Comparison of ENCODE assay signal across 8 mouse cellular contexts in genomic region chr11:17953231-17954134, GRCm38 (mm10). TPM values are rescaled to one million over a fixed set of nuclear protein-coding genes. Genes with fewer than 3 reads are reported as not detected.
DNase-seq lines count a peak whose midpoint lies in the region; ATAC-seq and TF ChIP-seq lines count a peak whose summit lies in the region.

Gene Etaa1 (minus strand): TSS chr11:17953875.

- no peak for TF ChIP-seq CTCF in CH12.LX (conservative IDR thresholded peaks at IDR 0.05 in 1 of 2, IDR thresholded peaks at IDR 0.05 in 1 of 2; ENCODE audit: low read depth in 2 of 2, low read length in 2 of 2)
- no peak for TF ChIP-seq CTCF in heart, postnatal 0 days (IDR thresholded peaks at IDR 0.05; ENCODE audit: low read depth)
- TF ChIP-seq CTCF in testis, adult 2 months (IDR thresholded peaks at IDR 0.05; ENCODE audit: control insufficient read depth, insufficient read depth, insufficient replicate concordance, low read depth, low read length), result no peak

- no peak for TF ChIP-seq EP300 in CH12.LX (IDR thresholded peaks at IDR 0.05; ENCODE audit: low read length)
- no peak for TF ChIP-seq EP300 in heart, postnatal 0 days (IDR thresholded peaks at IDR 0.05; ENCODE audit: low read depth)

- TF ChIP-seq RAD21 in CH12.LX (IDR thresholded peaks at IDR 0.05; ENCODE audit: low read depth, low read length), result no peak; the same call in 1 of the 2 replicates

- peak within 1 kb of the TSS; percentile 80 to 99 (median 97) for H3K4me3 ChIP-seq in CH12.LX (replicated peaks in 1 of 3; ENCODE audit: low read depth in 2 of 3, low read length in 2 of 3, poor library complexity in 1 of 3)
- peak within 1 kb of the TSS; percentile 98 for H3K4me3 ChIP-seq in forebrain, embryonic 11.5 days (ENCODE audit: low read depth, low read length)
- H3K4me3 ChIP-seq in heart, postnatal 0 days (ENCODE audit: low read depth, low read length), result peak within 1 kb of the TSS; percentile 99
- H3K4me3 ChIP-seq in liver, embryonic 16.5 days (ENCODE audit: low read depth, low read length), result peak within 1 kb of the TSS; percentile 97
- peak within 1 kb of the TSS; percentile 99 for H3K4me3 ChIP-seq in neural tube, embryonic 13.5 days
- H3K4me3 ChIP-seq in testis, adult 2 months (ENCODE audit: control insufficient read depth, low read depth, low read length), result peak within 1 kb of the TSS; percentile 99

- peak within 1 kb of the TSS; percentile 97 for H3K4me2 ChIP-seq in CH12.LX (ENCODE audit: insufficient read depth, low read depth, poor library complexity, severe bottlenecking)
- H3K4me2 ChIP-seq in forebrain, embryonic 11.5 days (ENCODE audit: low read depth, low read length, severe bottlenecking), result peak within 1 kb of the TSS; percentile 62
- H3K4me2 ChIP-seq in heart, postnatal 0 days (ENCODE audit: low read depth, low read length), result peak within 1 kb of the TSS; percentile 72
- peak within 1 kb of the TSS; percentile 81 for H3K4me2 ChIP-seq in liver, embryonic 16.5 days (ENCODE audit: low read depth, low read length)
- peak within 1 kb of the TSS; percentile 78 for H3K4me2 ChIP-seq in neural tube, embryonic 13.5 days

- peaks cover 19 to 50% of the 10 kb centered on the region in 2 experiments for H3K36me3 ChIP-seq in CH12.LX (replicated peaks in 1 of 2; ENCODE audit: control insufficient read depth in 1 of 2, insufficient read depth in 1 of 2, low read length in 1 of 2)
- H3K36me3 ChIP-seq in forebrain, embryonic 11.5 days (ENCODE audit: control insufficient read depth, insufficient read depth, low read length), result no peaks in the 10 kb centered on the region; the same call in 1 of the 2 replicates
- H3K36me3 ChIP-seq in heart, postnatal 0 days (replicated peaks; ENCODE audit: control insufficient read depth, insufficient read depth, low read length), result peaks cover 21% of the 10 kb centered on the region; the same call in 1 of the 2 replicates
- peaks cover 12% of the 10 kb centered on the region for H3K36me3 ChIP-seq in liver, embryonic 16.5 days (ENCODE audit: control insufficient read depth, insufficient read depth)
- peaks cover 20% of the 10 kb centered on the region for H3K36me3 ChIP-seq in neural tube, embryonic 13.5 days
- no peaks in the 10 kb centered on the region for H3K36me3 ChIP-seq in testis, adult 2 months (ENCODE audit: control insufficient read depth, insufficient read depth, low read length)

- H3K9ac ChIP-seq in CH12.LX (ENCODE audit: insufficient read depth, low read depth), result peak within 1 kb of the TSS; percentile 99
- H3K9ac ChIP-seq in forebrain, embryonic 11.5 days (ENCODE audit: low read length), result peak within 1 kb of the TSS; percentile 97
- H3K9ac ChIP-seq in heart, postnatal 0 days (replicated peaks; ENCODE audit: low read depth, low read length), result peak within 1 kb of the TSS; percentile 92
- H3K9ac ChIP-seq in liver, embryonic 16.5 days (ENCODE audit: low read depth, low read length), result peak within 1 kb of the TSS; percentile 90
- H3K9ac ChIP-seq in neural tube, embryonic 13.5 days, result peak within 1 kb of the TSS; percentile 94

- peak; percentile 100 for ATAC-seq in forebrain, embryonic 11.5 days (replicated peaks; ENCODE audit: low FRiP score)
- peak; percentile 100 for ATAC-seq in heart, postnatal 0 days (ENCODE audit: insufficient read depth, low read depth)
- peak; percentile 99 for ATAC-seq in liver, embryonic 16.5 days (ENCODE audit: low read depth)
- ATAC-seq in neural tube, embryonic 13.5 days (ENCODE audit: low read depth), result peak; percentile 100

- no peaks in the 10 kb centered on the region for H3K27me3 ChIP-seq in CH12.LX (replicated peaks)
- H3K27me3 ChIP-seq in forebrain, embryonic 11.5 days (ENCODE audit: control insufficient read depth, insufficient read depth, low read length), result no peaks in the 10 kb centered on the region
- H3K27me3 ChIP-seq in heart, postnatal 0 days (ENCODE audit: control insufficient read depth, insufficient read depth, low read length), result no peaks in the 10 kb centered on the region
- no peaks in the 10 kb centered on the region for H3K27me3 ChIP-seq in liver, embryonic 16.5 days (ENCODE audit: control insufficient read depth, insufficient read depth, low read depth, low read length)
- H3K27me3 ChIP-seq in neural tube, embryonic 13.5 days, result no peaks in the 10 kb centered on the region
- no peaks in the 10 kb centered on the region for H3K27me3 ChIP-seq in testis, adult 2 months (ENCODE audit: control insufficient read depth, insufficient read depth, low read length)

- peak; percentile 97 for TF ChIP-seq POLR2A in CH12.LX (IDR thresholded peaks at IDR 0.05; ENCODE audit: low read depth, low read length)
- peak; percentile 83 for TF ChIP-seq POLR2A in testis, adult 2 months (IDR thresholded peaks at IDR 0.05; ENCODE audit: control insufficient read depth, low read depth, low read length)

- dilution Hi-C loops in CH12.LX (cut with MboI; ENCODE audit: extremely low pct_ligation_motif_present, extremely low pct_unique_long_range_greater_than_20kb, low sequenced_read_pairs), result no loop called here

- in situ Hi-C loops in CH12.LX (cut with MboI; ENCODE audit: low pct_ligation_motif_present, low pct_unique_long_range_greater_than_20kb, low sequenced_read_pairs), result no loop called here

- peak; percentile 97 for DNase-seq in CH12.LX (ENCODE audit: extremely low read depth)
- peak; percentile 84 for DNase-seq in c-Kit-positive CD71-positive TER-119-negative erythroid progenitor cells, embryonic 14.5 days (ENCODE audit: low read depth)
- peak; percentile 95 for DNase-seq in forebrain, embryonic 11.5 days (ENCODE audit: low spot score)
- DNase-seq in heart, postnatal 0 days (ENCODE audit: low spot score), result peak; percentile 91
- peak; percentile 96 to 97 for DNase-seq in kidney, postnatal 4 days

- WGBS in forebrain, embryonic 11.5 days, result under 1% methylated on average over 68 of the region's 69 CpGs
- WGBS in heart, postnatal 0 days, result under 1% methylated on average over 55 of the region's 69 CpGs
- under 1% methylated on average over 69 of the region's 69 CpGs for WGBS in liver, embryonic 16.5 days (ENCODE audit: insufficient replicate concordance)
- under 1% methylated on average over 69 of the region's 69 CpGs for WGBS in neural tube, embryonic 13.5 days

- H3K9me3 ChIP-seq in CH12.LX (replicated peaks; ENCODE audit: low read length), result no peaks in the 10 kb centered on the region
- H3K9me3 ChIP-seq in forebrain, embryonic 11.5 days (ENCODE audit: control insufficient read depth, low read length), result no peaks in the 10 kb centered on the region
- H3K9me3 ChIP-seq in heart, postnatal 0 days (replicated peaks; ENCODE audit: control insufficient read depth, low read length), result no peaks in the 10 kb centered on the region
- H3K9me3 ChIP-seq in liver, embryonic 16.5 days (replicated peaks; ENCODE audit: control insufficient read depth, low read length), result no peaks in the 10 kb centered on the region
- no peaks in the 10 kb centered on the region for H3K9me3 ChIP-seq in neural tube, embryonic 13.5 days

- peaks cover 0 to 24% of the 10 kb centered on the region in 2 experiments; a peak in 2 of 4 replicates for H3K4me1 ChIP-seq in CH12.LX (ENCODE audit: control insufficient read depth in 1 of 2, insufficient read depth in 2 of 2)
- no peaks in the 10 kb centered on the region for H3K4me1 ChIP-seq in forebrain, embryonic 11.5 days (replicated peaks; ENCODE audit: control insufficient read depth, insufficient read depth, low read length)
- peaks cover 8% of the 10 kb centered on the region; the same call in 1 of the 2 replicates for H3K4me1 ChIP-seq in heart, postnatal 0 days (ENCODE audit: control insufficient read depth, insufficient read depth)
- H3K4me1 ChIP-seq in liver, embryonic 16.5 days (ENCODE audit: control insufficient read depth, low read depth, low read length), result no peaks in the 10 kb centered on the region; the same call in none of the 2 replicates
- H3K4me1 ChIP-seq in neural tube, embryonic 13.5 days (replicated peaks), result peaks cover 20% of the 10 kb centered on the region
- H3K4me1 ChIP-seq in testis, adult 2 months (ENCODE audit: control insufficient read depth, insufficient read depth, low read length), result no peaks in the 10 kb centered on the region

- peaks cover 20% of the 10 kb centered on the region for H3K79me2 ChIP-seq in CH12.LX (replicated peaks; ENCODE audit: control insufficient read depth, extremely low read depth, insufficient read depth, poor library complexity, severe bottlenecking)

- H3K27ac ChIP-seq in CH12.LX (ENCODE audit: insufficient read depth, low read depth), result peak within 1 kb of the TSS; percentile 91
- peak within 1 kb of the TSS; percentile 94 for H3K27ac ChIP-seq in forebrain, embryonic 11.5 days (ENCODE audit: low read depth, low read length)
- peak within 1 kb of the TSS; percentile 95 for H3K27ac ChIP-seq in heart, postnatal 0 days (ENCODE audit: low read depth)
- H3K27ac ChIP-seq in liver, embryonic 16.5 days (ENCODE audit: low read length), result peak within 1 kb of the TSS; percentile 93
- H3K27ac ChIP-seq in neural tube, embryonic 13.5 days (replicated peaks), result peak within 1 kb of the TSS; percentile 96
- H3K27ac ChIP-seq in testis, adult 2 months (ENCODE audit: control insufficient read depth, insufficient read depth, low read depth, low read length), result peak within 1 kb of the TSS; percentile 98

TF ChIP-seq in CH12.LX, 34 proteins besides CTCF, POLR2A, EP300 and RAD21 (continues in another document):
- TF ChIP-seq CHD1 (IDR thresholded peaks at IDR 0.05; ENCODE audit: low read depth, low read length) (peak; percentile 87), E2F4 (IDR thresholded peaks at IDR 0.05; ENCODE audit: insufficient replicate concordance, low read depth, low read length) (peak; percentile 96), NRF1 (IDR thresholded peaks at IDR 0.05; ENCODE audit: low read depth, low read length) (peak; percentile 64), MAX (IDR thresholded peaks at IDR 0.05; ENCODE audit: low read length) (peak; percentile 79), UBTF (IDR thresholded peaks at IDR 0.05; ENCODE audit: low read depth, low read length) (peak; percentile 90), MAFK (IDR thresholded peaks at IDR 0.05; ENCODE audit: insufficient replicate concordance, low read length) (no peak), KAT2A (IDR thresholded peaks at IDR 0.05; ENCODE audit: insufficient replicate concordance, low read length) (peak; percentile 78; the same call in 1 of the 2 replicates), SIN3A (IDR thresholded peaks at IDR 0.05; ENCODE audit: low read length) (peak; percentile 86; the same call in 1 of the 2 replicates), CHD2 (IDR thresholded peaks at IDR 0.05; ENCODE audit: low read length) (peak; percentile 80)

RNA-seq across cellular contexts. Expression of gene Etaa1, which starts in this region (rescaled TPM):
- total RNA-seq in CH12.LX (2012; rRNA removed) (22.0 and 22.6 TPM in 2 replicates), CH12.LX (2014; rRNA removed) (27.4 and 32.5 TPM in 2 replicates)
- polyA plus RNA-seq in CH12.LX (2012; ENCODE audit: insufficient read length, low read depth), result 37.9 and 38.5 TPM in 2 replicates
- 19.4 and 20.6 TPM in 2 replicates for polyA plus RNA-seq in forebrain, embryonic 11.5 days (2014; fragmentation: Nextera tagmentation; extraction: Ambion mirVana)
- total RNA-seq in heart, postnatal 0 days (2014; rRNA removed; ENCODE audit: low replicate concordance), result 2.0 and 3.6 TPM in 2 replicates
- polyA plus RNA-seq in heart, postnatal 0 days (2015; fragmentation: Nextera tagmentation; extraction: Ambion mirVana), result 2.9 and 3.3 TPM in 2 replicates
- 4.3 TPM in 2 replicates for polyA plus RNA-seq in liver, embryonic 16.5 days (2015; fragmentation: Nextera tagmentation; extraction: Ambion mirVana)
- 8.2 and 8.5 TPM in 2 replicates for polyA plus RNA-seq in neural tube, embryonic 13.5 days (2015; fragmentation: Nextera tagmentation; extraction: Ambion mirVana)
- 0.70 and 0.93 TPM in 2 replicates for polyA plus RNA-seq in testis, adult 2 months (2012; rRNA removed)

Comparison
In these comparisons a context has a peak if more than half of its experiments do, and no peak if none do; other contexts are left out.
1. Peak in every context shown above with its lines: DNase-seq, ATAC-seq, H3K4me3 ChIP-seq and H3K27ac ChIP-seq.